ENCODE assay signal across 8 mouse cellular contexts in genomic region chr3:115815168-115815567, GRCm38 (mm10).
A peak's percentile ranks its signal among the peaks of the same experiment; 100 is the strongest.
DNase-seq lines count a peak whose midpoint lies in the region; ATAC-seq lines count a peak whose summit lies in the region.

No protein-coding gene starts in this region.

- peak overlapping the region; percentile 41; the same call in 1 of the 2 replicates for H3K27ac ChIP-seq in limb, embryonic 12.5 days
- no peak overlapping the region for H3K27ac ChIP-seq in limb, embryonic 10.5 days
- peak overlapping the region; percentile 93 for H3K27ac ChIP-seq in heart, embryonic 16.5 days (ENCODE audit: low read length)
- peak overlapping the region; percentile 7; the same call in 1 of the 2 replicates for H3K27ac ChIP-seq in liver, embryonic 15.5 days (replicated peaks)
- no peak overlapping the region for H3K27ac ChIP-seq in forebrain, embryonic 15.5 days (replicated peaks)

- DNase-seq in limb, embryonic 10.5 days (ENCODE audit: low spot score), result no peak
- peak; percentile 44 for DNase-seq in testis, postnatal 10 days (ENCODE audit: low spot score)
- no peak for DNase-seq in gastrocnemius, postnatal 25 days
- DNase-seq in gastrocnemius, postnatal 4 days (ENCODE audit: low spot score in 2 of 2), result no peak

- WGBS in limb, embryonic 12.5 days, result 73% methylated on average over 4 of the region's 4 CpGs
- WGBS in limb, embryonic 10.5 days, result 73% methylated on average over 4 of the region's 4 CpGs
- 7% methylated on average over 4 of the region's 4 CpGs for WGBS in heart, embryonic 16.5 days
- 22% methylated on average over 4 of the region's 4 CpGs for WGBS in liver, embryonic 15.5 days (ENCODE audit: insufficient replicate concordance)
- WGBS in forebrain, embryonic 15.5 days, result 84% methylated on average over 4 of the region's 4 CpGs

- ATAC-seq in limb, embryonic 12.5 days (ENCODE audit: insufficient number of reproducible peaks, insufficient read depth, low FRiP score, low TSS enrichment, low read depth), result no peak
- peak; percentile 60 for ATAC-seq in heart, embryonic 16.5 days (replicated peaks; ENCODE audit: extremely low read depth, insufficient read depth, low FRiP score)
- ATAC-seq in liver, embryonic 15.5 days (ENCODE audit: insufficient read depth), result peak; percentile 62
- ATAC-seq in forebrain, embryonic 15.5 days (replicated peaks), result no peak

- no peak overlapping the region for H3K4me2 ChIP-seq in limb, embryonic 12.5 days
- peak overlapping the region; percentile 50 for H3K4me2 ChIP-seq in heart, embryonic 16.5 days (ENCODE audit: low read depth, low read length)
- peak overlapping the region; percentile 54 for H3K4me2 ChIP-seq in liver, embryonic 15.5 days
- no peak overlapping the region for H3K4me2 ChIP-seq in forebrain, embryonic 15.5 days (replicated peaks)

- H3K36me3 ChIP-seq in limb, embryonic 12.5 days, result no peaks in the 10 kb centered on the region
- no peaks in the 10 kb centered on the region for H3K36me3 ChIP-seq in limb, embryonic 10.5 days
- H3K36me3 ChIP-seq in heart, embryonic 16.5 days (ENCODE audit: control insufficient read depth, insufficient read depth), result no peaks in the 10 kb centered on the region
- H3K36me3 ChIP-seq in liver, embryonic 15.5 days (replicated peaks), result no peaks in the 10 kb centered on the region
- H3K36me3 ChIP-seq in forebrain, embryonic 15.5 days, result no peaks in the 10 kb centered on the region

- H3K4me1 ChIP-seq in limb, embryonic 12.5 days (replicated peaks), result peaks cover 12% of the 10 kb centered on the region
- H3K4me1 ChIP-seq in limb, embryonic 10.5 days, result peaks cover 4% of the 10 kb centered on the region; the same call in 1 of the 2 replicates
- peaks cover 47% of the 10 kb centered on the region for H3K4me1 ChIP-seq in heart, embryonic 16.5 days (ENCODE audit: control insufficient read depth, insufficient read depth, low read length)
- peaks cover 33% of the 10 kb centered on the region for H3K4me1 ChIP-seq in liver, embryonic 15.5 days (replicated peaks)
- peaks cover 3% of the 10 kb centered on the region; the same call in 1 of the 2 replicates for H3K4me1 ChIP-seq in forebrain, embryonic 15.5 days

- no peak overlapping the region for H3K9ac ChIP-seq in limb, embryonic 12.5 days (replicated peaks)
- peak overlapping the region; percentile 31 for H3K9ac ChIP-seq in heart, embryonic 16.5 days (ENCODE audit: low read length)
- no peak overlapping the region for H3K9ac ChIP-seq in liver, embryonic 15.5 days
- no peak overlapping the region for H3K9ac ChIP-seq in forebrain, embryonic 15.5 days (replicated peaks)

- H3K27me3 ChIP-seq in limb, embryonic 12.5 days, result no peaks in the 10 kb centered on the region
- H3K27me3 ChIP-seq in limb, embryonic 10.5 days (ENCODE audit: low read depth, poor library complexity, severe bottlenecking), result no peaks in the 10 kb centered on the region
- H3K27me3 ChIP-seq in heart, embryonic 16.5 days (ENCODE audit: control insufficient read depth, insufficient read depth, low read length), result no peaks in the 10 kb centered on the region
- H3K27me3 ChIP-seq in liver, embryonic 15.5 days, result no peaks in the 10 kb centered on the region
- H3K27me3 ChIP-seq in forebrain, embryonic 15.5 days, result no peaks in the 10 kb centered on the region

- no peaks in the 10 kb centered on the region for H3K9me3 ChIP-seq in limb, embryonic 12.5 days
- no peaks in the 10 kb centered on the region for H3K9me3 ChIP-seq in limb, embryonic 10.5 days (replicated peaks)
- H3K9me3 ChIP-seq in heart, embryonic 16.5 days (replicated peaks; ENCODE audit: control insufficient read depth, low read length), result no peaks in the 10 kb centered on the region
- no peaks in the 10 kb centered on the region for H3K9me3 ChIP-seq in liver, embryonic 15.5 days (replicated peaks)
- no peaks in the 10 kb centered on the region for H3K9me3 ChIP-seq in forebrain, embryonic 15.5 days

- H3K4me3 ChIP-seq in limb, embryonic 12.5 days (replicated peaks), result no peak overlapping the region
- H3K4me3 ChIP-seq in limb, embryonic 10.5 days, result no peak overlapping the region
- H3K4me3 ChIP-seq in heart, embryonic 16.5 days (ENCODE audit: low read length), result peak overlapping the region; percentile 8; the same call in 1 of the 2 replicates
- H3K4me3 ChIP-seq in liver, embryonic 15.5 days (replicated peaks), result no peak overlapping the region
- H3K4me3 ChIP-seq in forebrain, embryonic 15.5 days, result no peak overlapping the region

Comparison
In these comparisons a context has a peak if more than half of its experiments do, and no peak if none do; other contexts are left out.
1. H3K27ac ChIP-seq: peak in limb, embryonic 12.5 days (single experiment), heart, embryonic 16.5 days (single experiment) and liver, embryonic 15.5 days (single experiment); none in limb, embryonic 10.5 days (single experiment) and forebrain, embryonic 15.5 days (single experiment).
2. ATAC-seq: peak in heart, embryonic 16.5 days (single experiment) and liver, embryonic 15.5 days (single experiment); none in limb, embryonic 12.5 days (single experiment) and forebrain, embryonic 15.5 days (single experiment).
3. H3K4me2 ChIP-seq: peak in heart, embryonic 16.5 days (single experiment) and liver, embryonic 15.5 days (single experiment); none in limb, embryonic 12.5 days (single experiment) and forebrain, embryonic 15.5 days (single experiment).